Mouse (Mus musculus): ENCODE data around the gene Tmem120b. TPM values are rescaled to one million over a fixed set of nuclear protein-coding genes. Genes with fewer than 3 reads are reported as not detected.

Gene Tmem120b
- polyA plus RNA-seq, 1 experiment from 2014 or later = 8.9 TPM

GRCm38 (mm10) chr5:123150641-123151040 lies 82.4 kb downstream of the Tmem120b start:
- DNase-seq (ENCODE audit: low spot score) = no peak
- H3K36me3 ChIP-seq (ENCODE audit: control insufficient read depth, insufficient read depth, low read length) = peaks cover 67% of the 10 kb centered on the region
- H3K4me3 ChIP-seq (ENCODE audit: low read depth, low read length) = peak overlapping the region; percentile 22; the same call in 1 of the 2 replicates
- no peak overlapping the region for H3K27ac ChIP-seq (ENCODE audit: low read depth)
- H3K27me3 ChIP-seq (replicated peaks; ENCODE audit: control insufficient read depth, insufficient read depth, low read length) = no peaks in the 10 kb centered on the region
- H3K9ac ChIP-seq (ENCODE audit: low read length) = no peak overlapping the region
- 0 out of 2 replicates have a peak, but pooled peaks have one; percentile 4 for ATAC-seq (replicated peaks; ENCODE audit: low FRiP score, low TSS enrichment, low read depth)
- H3K4me1 ChIP-seq (replicated peaks; ENCODE audit: control insufficient read depth, insufficient read depth, low read length) = peaks cover 30% of the 10 kb centered on the region
- 25% methylated on average over 7 of the region's 7 CpGs for WGBS
- no peaks in the 10 kb centered on the region for H3K9me3 ChIP-seq (ENCODE audit: control insufficient read depth, low read length)
- H3K4me2 ChIP-seq (ENCODE audit: low read length) = peak overlapping the region; percentile 44

GRCm38 (mm10) chr5:123151077-123151476 lies 82.9 kb downstream of the Tmem120b start:
- Histone ChIP-seq H3K36me3 (ENCODE audit: control insufficient read depth, insufficient read depth, low read length) (peaks cover 70% of the 10 kb centered on the region), H3K27me3 (replicated peaks; ENCODE audit: control insufficient read depth, insufficient read depth, low read length) (no peaks in the 10 kb centered on the region), H3K9ac (ENCODE audit: low read length) (no peak overlapping the region), H3K27ac (ENCODE audit: low read depth) (no peak overlapping the region), H3K9me3 (ENCODE audit: control insufficient read depth, low read length) (no peaks in the 10 kb centered on the region), H3K4me1 (replicated peaks; ENCODE audit: control insufficient read depth, insufficient read depth, low read length) (peaks cover 28% of the 10 kb centered on the region), H3K4me3 (ENCODE audit: low read depth, low read length) (no peak overlapping the region), H3K4me2 (ENCODE audit: low read length) (peak overlapping the region; percentile 44)
- ATAC-seq (replicated peaks; ENCODE audit: low FRiP score, low TSS enrichment, low read depth) (no peak), DNase-seq (ENCODE audit: low spot score) (peak; percentile 66)
- WGBS = 24% methylated on average over 7 of the region's 7 CpGs

- no peaks in the 10 kb centered on the region for H3K9me3 ChIP-seq (ENCODE audit: control insufficient read depth, low read length)
- H3K27me3 ChIP-seq (replicated peaks; ENCODE audit: control insufficient read depth, insufficient read depth, low read length) = no peaks in the 10 kb centered on the region
- ATAC-seq (replicated peaks; ENCODE audit: low FRiP score, low TSS enrichment, low read depth) (no peak), DNase-seq (ENCODE audit: low spot score) (no peak)
- H3K4me1 ChIP-seq (replicated peaks; ENCODE audit: control insufficient read depth, insufficient read depth, low read length) = peaks cover 28% of the 10 kb centered on the region
- no peak overlapping the region; the same call in 1 of the 2 replicates for H3K4me2 ChIP-seq (ENCODE audit: low read length)
- no peak overlapping the region for H3K4me3 ChIP-seq (ENCODE audit: low read depth, low read length)
- WGBS = 95% methylated on average over 19 of the region's 19 CpGs
- H3K9ac ChIP-seq (ENCODE audit: low read length) = no peak overlapping the region
- H3K36me3 ChIP-seq (ENCODE audit: control insufficient read depth, insufficient read depth, low read length) = peaks cover 68% of the 10 kb centered on the region
- no peak overlapping the region for H3K27ac ChIP-seq (ENCODE audit: low read depth)
These were observed 83.6 kb downstream of the Tmem120b start for GRCm38 (mm10) chr5:123151707-123152362.

GRCm38 (mm10) chr5:123152901-123153300 lies 84.7 kb downstream of the Tmem120b start:
- no peak overlapping the region for H3K4me3 ChIP-seq (ENCODE audit: low read depth, low read length)
- no peaks in the 10 kb centered on the region for H3K9me3 ChIP-seq (ENCODE audit: control insufficient read depth, low read length)
- peaks cover 68% of the 10 kb centered on the region for H3K36me3 ChIP-seq (ENCODE audit: control insufficient read depth, insufficient read depth, low read length)
- WGBS = 80% methylated on average over 1 of the region's 1 CpGs
- peaks cover 28% of the 10 kb centered on the region for H3K4me1 ChIP-seq (replicated peaks; ENCODE audit: control insufficient read depth, insufficient read depth, low read length)
- DNase-seq (ENCODE audit: low spot score) (no peak), ATAC-seq (replicated peaks; ENCODE audit: low FRiP score, low TSS enrichment, low read depth) (no peak)
- H3K4me2 ChIP-seq (ENCODE audit: low read length) = no peak overlapping the region
- H3K27me3 ChIP-seq (replicated peaks; ENCODE audit: control insufficient read depth, insufficient read depth, low read length) = no peaks in the 10 kb centered on the region
- no peak overlapping the region for H3K27ac ChIP-seq (ENCODE audit: low read depth)
- no peak overlapping the region for H3K9ac ChIP-seq (ENCODE audit: low read length)

- H3K4me2 ChIP-seq (ENCODE audit: low read length) = no peak overlapping the region
- ATAC-seq (replicated peaks; ENCODE audit: low FRiP score, low TSS enrichment, low read depth) = no peak; the same call in 1 of the 2 replicates
These were observed 87.2 kb downstream of the Tmem120b start for GRCm38 (mm10) chr5:123155425-123155824.

GRCm38 (mm10) chr5:123156763-123157162 lies 88.5 kb downstream of the Tmem120b start:
- H3K4me2 ChIP-seq (ENCODE audit: low read length) = no peak overlapping the region
- DNase-seq (ENCODE audit: low spot score) (no peak), ATAC-seq (replicated peaks; ENCODE audit: low FRiP score, low TSS enrichment, low read depth) (no peak)
- 88% methylated on average over 12 of the region's 12 CpGs for WGBS
- H3K9me3 ChIP-seq (ENCODE audit: control insufficient read depth, low read length) = no peaks in the 10 kb centered on the region
- peaks cover 89% of the 10 kb centered on the region for H3K36me3 ChIP-seq (ENCODE audit: control insufficient read depth, insufficient read depth, low read length)
- no peaks in the 10 kb centered on the region for H3K27me3 ChIP-seq (replicated peaks; ENCODE audit: control insufficient read depth, insufficient read depth, low read length)
- no peak overlapping the region for H3K27ac ChIP-seq (ENCODE audit: low read depth)
- no peak overlapping the region for H3K4me3 ChIP-seq (ENCODE audit: low read depth, low read length)
- no peak overlapping the region for H3K9ac ChIP-seq (ENCODE audit: low read length)
- H3K4me1 ChIP-seq (replicated peaks; ENCODE audit: control insufficient read depth, insufficient read depth, low read length) = no peaks in the 10 kb centered on the region

More at GRCm38 (mm10) chr5:123155425-123155824, 87.2 kb downstream of the Tmem120b start:
- Histone ChIP-seq H3K4me1 (replicated peaks; ENCODE audit: control insufficient read depth, insufficient read depth, low read length) (peaks cover 13% of the 10 kb centered on the region), H3K4me3 (ENCODE audit: low read depth, low read length) (no peak overlapping the region), H3K27ac (ENCODE audit: low read depth) (no peak overlapping the region), H3K9ac (ENCODE audit: low read length) (no peak overlapping the region), H3K27me3 (replicated peaks; ENCODE audit: control insufficient read depth, insufficient read depth, low read length) (no peaks in the 10 kb centered on the region), H3K36me3 (ENCODE audit: control insufficient read depth, insufficient read depth, low read length) (peaks cover 81% of the 10 kb centered on the region), H3K9me3 (ENCODE audit: control insufficient read depth, low read length) (no peaks in the 10 kb centered on the region)
- WGBS = 57% methylated on average over 7 of the region's 7 CpGs
- peak; percentile 66 for DNase-seq (ENCODE audit: low spot score)

GRCm38 (mm10) chr5:123157972-123158371 lies 89.8 kb downstream of the Tmem120b start:
- DNase-seq (ENCODE audit: low spot score) (no peak), ATAC-seq (replicated peaks; ENCODE audit: low FRiP score, low TSS enrichment, low read depth) (no peak)
- 92% methylated on average over 4 of the region's 4 CpGs for WGBS
- peaks cover 91% of the 10 kb centered on the region for H3K36me3 ChIP-seq (ENCODE audit: control insufficient read depth, insufficient read depth, low read length)
- H3K9ac ChIP-seq (ENCODE audit: low read length) = no peak overlapping the region
- no peak overlapping the region for H3K4me2 ChIP-seq (ENCODE audit: low read length)
- no peaks in the 10 kb centered on the region for H3K27me3 ChIP-seq (replicated peaks; ENCODE audit: control insufficient read depth, insufficient read depth, low read length)
- H3K9me3 ChIP-seq (ENCODE audit: control insufficient read depth, low read length) = no peaks in the 10 kb centered on the region
- H3K4me3 ChIP-seq (ENCODE audit: low read depth, low read length) = no peak overlapping the region
- no peak overlapping the region for H3K27ac ChIP-seq (ENCODE audit: low read depth)
- H3K4me1 ChIP-seq (replicated peaks; ENCODE audit: control insufficient read depth, insufficient read depth, low read length) = no peaks in the 10 kb centered on the region

GRCm38 (mm10) chr5:123159446-123159845 lies 91.2 kb downstream of the Tmem120b start:
- H3K36me3 ChIP-seq (ENCODE audit: control insufficient read depth, insufficient read depth, low read length) = peaks cover 91% of the 10 kb centered on the region
- 95% methylated on average over 4 of the region's 4 CpGs for WGBS
- no peak overlapping the region for H3K4me3 ChIP-seq (ENCODE audit: low read depth, low read length)
- H3K27me3 ChIP-seq (replicated peaks; ENCODE audit: control insufficient read depth, insufficient read depth, low read length) = no peaks in the 10 kb centered on the region
- no peak overlapping the region for H3K27ac ChIP-seq (ENCODE audit: low read depth)
- ATAC-seq (replicated peaks; ENCODE audit: low FRiP score, low TSS enrichment, low read depth) = no peak
- DNase-seq (ENCODE audit: low spot score) = no peak
- no peak overlapping the region for H3K9ac ChIP-seq (ENCODE audit: low read length)
- H3K4me2 ChIP-seq (ENCODE audit: low read length) = no peak overlapping the region
- no peaks in the 10 kb centered on the region for H3K4me1 ChIP-seq (replicated peaks; ENCODE audit: control insufficient read depth, insufficient read depth, low read length)
- no peaks in the 10 kb centered on the region for H3K9me3 ChIP-seq (ENCODE audit: control insufficient read depth, low read length)

- ATAC-seq (replicated peaks; ENCODE audit: low FRiP score, low TSS enrichment, low read depth) = no peak
- Histone ChIP-seq H3K9me3 (ENCODE audit: control insufficient read depth, low read length) (no peaks in the 10 kb centered on the region), H3K36me3 (ENCODE audit: control insufficient read depth, insufficient read depth, low read length) (peaks cover 90% of the 10 kb centered on the region), H3K4me3 (ENCODE audit: low read depth, low read length) (no peak overlapping the region), H3K27ac (ENCODE audit: low read depth) (no peak overlapping the region), H3K4me1 (replicated peaks; ENCODE audit: control insufficient read depth, insufficient read depth, low read length) (no peaks in the 10 kb centered on the region), H3K27me3 (replicated peaks; ENCODE audit: control insufficient read depth, insufficient read depth, low read length) (no peaks in the 10 kb centered on the region), H3K9ac (ENCODE audit: low read length) (no peak overlapping the region), H3K4me2 (ENCODE audit: low read length) (no peak overlapping the region)
- 96% methylated on average over 15 of the region's 15 CpGs for WGBS
- DNase-seq (ENCODE audit: low spot score) = no peak
These were observed 91.7 kb downstream of the Tmem120b start for GRCm38 (mm10) chr5:123159866-123160265.

All from intestine, embryonic 14.5 days (tissue).